Mouse (Mus musculus) MN1 (cell line): ENCODE results near the gene Tubgcp6.

Experiments used
- DNase-seq: peaks from one replicate; pipeline ENCODE4 v3.0.0-alpha.2; 2016; ENCODE audit warnings: low spot score

The Tubgcp6 gene

DNA sequence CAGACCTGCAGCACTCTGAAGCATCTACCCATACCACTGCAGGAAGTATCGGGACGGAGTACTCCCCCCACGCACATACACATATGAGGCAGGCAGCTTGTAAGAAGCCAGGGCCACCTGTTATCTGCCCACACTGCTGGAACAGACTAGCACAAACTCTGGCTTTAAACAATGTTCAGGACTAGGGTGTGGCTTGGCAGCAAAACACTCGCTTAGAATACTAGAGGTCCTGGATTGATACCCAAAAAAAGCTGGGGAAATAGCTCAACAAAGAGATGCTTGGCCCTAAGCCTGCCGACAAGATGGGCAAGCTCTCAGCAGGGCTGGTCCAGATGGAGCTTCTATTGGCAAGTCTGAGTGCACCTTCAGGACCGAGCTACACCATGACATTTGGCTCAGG, 59.4 kb downstream of the Tubgcp6 start:
- DNase-seq: no peak

DNA sequence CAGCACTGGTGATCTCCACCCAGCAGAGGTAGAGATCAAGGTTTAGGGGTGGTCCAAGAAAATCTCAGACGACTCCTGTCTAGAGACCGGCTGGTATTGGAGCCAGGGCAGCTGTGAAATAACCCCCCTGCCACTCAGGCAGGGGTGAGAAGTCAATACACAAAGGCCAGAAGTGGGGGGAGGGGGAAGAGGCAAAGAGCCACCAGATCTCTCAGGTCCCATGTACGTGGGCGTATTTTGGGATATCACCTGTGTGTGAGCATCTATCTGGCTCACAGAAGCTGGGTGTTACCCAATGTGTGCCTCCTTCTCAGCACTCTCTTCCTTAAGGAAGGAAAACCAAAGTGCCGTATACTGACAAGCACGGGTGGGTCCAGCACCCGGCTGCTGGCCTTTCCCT, 59.9 kb downstream of the Tubgcp6 start:
- DNase-seq: no peak

DNA sequence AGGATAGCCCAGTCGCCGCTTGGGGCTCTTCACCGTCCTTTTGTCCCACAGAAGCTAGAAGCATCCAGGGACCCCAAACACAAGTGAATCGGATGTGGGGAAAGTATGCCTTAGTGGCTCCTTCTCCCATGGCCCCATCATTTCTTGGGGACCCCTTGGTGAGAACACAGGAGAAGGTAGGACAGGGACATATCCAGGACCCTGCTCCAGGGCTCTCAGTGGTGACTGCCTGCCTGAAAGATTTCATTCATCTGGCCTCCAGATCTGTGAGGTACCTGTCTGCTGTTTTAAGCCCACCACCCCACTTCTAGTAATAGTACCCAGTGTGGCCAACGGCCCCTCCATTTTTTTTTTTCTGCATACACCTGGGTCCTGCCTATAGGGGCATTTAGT, 60.4 kb downstream of the Tubgcp6 start:
- no peak for DNase-seq

DNA sequence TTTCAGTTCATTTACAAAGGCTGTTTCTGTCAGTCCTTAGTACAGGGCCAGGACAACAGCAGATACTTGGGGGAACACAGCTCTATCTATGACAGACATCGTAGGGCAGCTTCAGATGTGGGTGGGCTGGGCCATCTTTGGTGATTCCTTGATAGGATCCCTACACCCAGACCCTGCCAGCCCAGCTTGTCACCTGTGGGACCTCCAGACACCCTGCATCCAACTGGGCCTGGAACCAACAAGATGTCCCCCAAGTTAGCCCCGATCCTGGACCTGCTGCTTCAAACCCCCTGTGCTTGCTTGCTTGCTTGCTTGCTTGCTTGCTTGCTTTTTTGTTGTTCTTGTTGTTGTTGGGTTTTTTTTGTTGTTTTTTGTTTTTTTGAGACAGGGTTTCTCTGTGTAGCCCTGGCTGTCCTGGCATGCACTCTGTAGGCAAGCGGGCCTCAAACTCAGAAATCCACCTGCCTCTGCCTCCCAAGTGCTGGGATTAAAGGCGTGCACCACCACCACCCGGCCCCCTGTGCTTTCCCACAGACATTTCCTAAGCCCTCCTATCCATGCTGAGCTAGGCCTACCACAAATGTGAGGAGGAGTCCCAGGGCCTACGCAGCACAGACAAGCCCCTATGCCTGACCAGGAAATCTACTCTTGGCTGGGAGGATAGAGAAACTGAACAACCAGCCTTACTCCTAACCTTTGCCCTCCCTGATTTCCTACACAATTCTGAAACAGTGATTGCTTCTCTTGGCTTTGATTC, 61.0 kb downstream of the Tubgcp6 start:
- no peak for DNase-seq

DNA sequence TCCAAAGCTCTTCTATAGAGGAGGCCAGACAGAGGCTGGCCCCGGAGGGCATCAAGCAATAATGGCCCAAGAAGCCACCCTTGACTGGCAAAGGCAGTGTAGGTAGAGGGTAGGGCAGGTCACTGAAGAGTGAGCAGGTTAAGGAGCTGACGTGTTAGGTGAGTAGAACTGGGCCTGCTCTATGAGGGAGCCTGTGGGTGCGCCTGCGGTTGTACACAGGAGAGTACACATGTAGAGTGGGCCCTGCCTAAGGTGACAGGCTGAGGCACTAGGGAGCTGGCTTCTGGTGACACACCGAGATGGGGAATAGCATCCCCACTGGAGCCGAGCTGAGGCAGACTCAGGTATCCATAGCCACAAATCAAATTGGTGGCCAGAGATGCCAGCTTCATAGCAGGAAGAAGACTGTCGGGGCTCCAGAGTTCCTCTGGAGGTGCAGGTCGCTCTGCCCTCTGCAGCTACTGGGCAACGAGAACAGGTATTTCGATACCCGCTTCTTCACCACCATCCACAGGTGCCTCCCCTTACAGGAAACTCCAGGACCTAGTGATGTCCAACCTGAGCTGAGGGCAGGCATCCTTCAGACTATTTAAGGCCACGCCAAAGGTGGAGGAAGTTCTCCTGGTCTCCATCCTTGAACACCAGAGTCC, 62.0 kb downstream of the Tubgcp6 start:
- no peak for DNase-seq

DNA sequence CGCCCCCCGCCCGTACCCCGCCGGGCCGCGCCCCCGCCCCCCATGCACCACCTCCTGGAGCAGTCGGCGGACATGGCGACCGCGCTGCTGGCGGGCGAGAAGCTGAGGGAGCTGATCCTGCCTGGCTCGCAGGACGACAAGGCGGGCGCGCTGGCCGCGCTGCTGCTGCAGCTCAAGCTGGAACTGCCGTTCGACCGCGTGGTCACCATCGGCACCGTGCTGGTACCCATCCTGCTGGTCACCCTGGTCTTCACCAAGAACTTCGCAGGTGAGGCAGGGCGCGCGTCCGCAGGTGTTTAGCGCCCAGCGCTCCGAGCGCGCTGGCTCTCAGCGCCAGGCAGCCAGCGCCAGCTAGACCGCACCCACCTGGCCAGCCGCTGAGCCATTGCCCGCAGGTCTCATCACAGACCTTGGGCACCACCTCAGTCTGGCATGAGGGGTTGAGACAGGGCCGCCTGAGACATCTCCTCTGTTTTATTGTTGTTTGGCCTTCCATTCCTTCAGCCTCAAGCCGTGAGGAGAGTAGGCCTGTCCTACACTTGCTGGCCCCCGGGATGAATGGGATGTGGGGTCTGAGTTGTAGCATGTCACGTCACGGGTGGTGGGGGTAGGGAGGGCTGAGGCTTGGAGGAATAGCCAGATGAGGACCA, 62.8 kb downstream of the Tubgcp6 start:
- DNase-seq: peak; percentile 36

DNA sequence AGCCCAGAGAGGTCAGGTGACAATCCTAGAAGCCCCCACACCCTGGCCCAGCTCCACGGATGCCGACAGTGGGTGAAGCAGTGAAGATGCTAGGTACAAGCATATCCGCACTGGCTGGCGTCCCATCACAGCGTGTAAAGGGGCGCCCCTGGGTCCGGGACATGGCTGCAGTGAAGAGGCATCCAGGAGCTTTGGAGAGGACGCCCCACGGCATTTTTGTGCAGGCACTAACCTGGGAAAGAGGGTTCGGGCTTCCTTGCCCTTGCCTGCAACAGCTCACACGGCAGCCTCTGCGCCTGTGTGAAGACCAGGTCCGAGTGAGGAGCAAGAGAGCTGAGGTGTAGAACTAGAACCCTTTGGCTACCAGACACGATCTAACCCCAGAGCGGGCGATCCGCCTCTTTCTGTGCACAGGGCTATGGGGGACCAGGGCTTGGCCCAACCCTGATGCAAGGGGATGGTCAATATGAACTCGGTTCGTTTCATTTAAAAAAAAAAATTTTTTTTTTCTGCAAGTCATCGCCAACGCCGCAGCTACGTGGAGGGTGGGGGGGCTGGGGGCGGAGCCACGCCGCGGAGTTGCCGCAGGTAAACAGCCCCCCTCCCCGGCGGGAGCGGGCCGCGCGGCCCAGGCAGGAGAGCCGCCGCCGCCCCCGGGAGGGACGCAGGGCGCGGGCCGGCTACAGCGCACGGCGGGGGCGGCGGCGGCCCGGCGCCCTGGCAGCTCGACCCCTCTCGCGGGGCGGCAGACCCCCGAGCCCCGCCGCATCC, 63.6 kb downstream of the Tubgcp6 start, which contains the start of gene Panx2:
Gene Panx2 (plus strand): TSS at position 574 of the 771 bp plus-strand sequence.
- no peak for DNase-seq

DNA sequence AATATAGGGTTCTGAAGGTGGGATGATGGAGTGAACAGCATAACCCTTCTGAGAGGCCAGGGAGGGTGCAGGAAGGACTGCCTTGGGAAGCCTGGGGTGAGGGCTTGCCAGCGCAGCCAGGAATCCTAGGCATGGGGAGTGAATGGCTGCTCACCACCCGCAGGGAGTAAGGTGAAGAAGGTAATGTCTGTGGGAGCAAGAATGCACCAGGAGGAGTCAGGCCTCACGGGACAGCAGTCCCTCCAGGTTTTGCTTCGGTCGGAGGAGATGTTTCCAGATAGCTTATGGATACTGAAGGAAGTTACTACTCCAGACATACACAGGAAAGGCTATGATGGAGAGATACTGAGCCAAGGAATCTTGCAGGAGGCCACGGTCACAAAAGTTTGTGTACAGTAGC, 64.2 kb downstream of the Tubgcp6 start:
- DNase-seq: no peak

DNA sequence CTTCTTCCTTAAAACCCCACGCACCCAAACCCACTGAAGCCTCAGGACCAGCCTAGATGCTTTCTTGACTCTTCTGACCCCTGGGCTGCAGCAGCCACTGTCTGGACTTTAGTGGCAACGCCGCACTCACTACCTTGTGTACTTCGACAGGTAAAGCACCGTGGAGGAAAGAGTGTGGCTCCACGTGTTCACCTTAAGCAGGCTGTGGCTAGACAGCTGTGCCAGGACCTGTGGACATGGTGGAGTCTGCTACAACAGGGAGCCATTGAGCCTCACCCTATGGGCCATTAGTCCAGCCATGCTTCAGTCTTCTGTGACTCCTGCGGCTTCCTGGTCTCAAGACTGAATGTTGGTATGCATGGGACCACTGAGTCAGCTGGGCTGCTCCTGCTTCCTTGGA, 68.2 kb downstream of the Tubgcp6 start:
- no peak for DNase-seq
